Mouse (Mus musculus) right cerebral cortex, postnatal 14 days (tissue): ENCODE results near the gene Pitx2.

Source experiments
- DNase-seq: peaks from one replicate; pipeline ENCODE4 v3.0.0; 2022

Gene Pitx2

DNA sequence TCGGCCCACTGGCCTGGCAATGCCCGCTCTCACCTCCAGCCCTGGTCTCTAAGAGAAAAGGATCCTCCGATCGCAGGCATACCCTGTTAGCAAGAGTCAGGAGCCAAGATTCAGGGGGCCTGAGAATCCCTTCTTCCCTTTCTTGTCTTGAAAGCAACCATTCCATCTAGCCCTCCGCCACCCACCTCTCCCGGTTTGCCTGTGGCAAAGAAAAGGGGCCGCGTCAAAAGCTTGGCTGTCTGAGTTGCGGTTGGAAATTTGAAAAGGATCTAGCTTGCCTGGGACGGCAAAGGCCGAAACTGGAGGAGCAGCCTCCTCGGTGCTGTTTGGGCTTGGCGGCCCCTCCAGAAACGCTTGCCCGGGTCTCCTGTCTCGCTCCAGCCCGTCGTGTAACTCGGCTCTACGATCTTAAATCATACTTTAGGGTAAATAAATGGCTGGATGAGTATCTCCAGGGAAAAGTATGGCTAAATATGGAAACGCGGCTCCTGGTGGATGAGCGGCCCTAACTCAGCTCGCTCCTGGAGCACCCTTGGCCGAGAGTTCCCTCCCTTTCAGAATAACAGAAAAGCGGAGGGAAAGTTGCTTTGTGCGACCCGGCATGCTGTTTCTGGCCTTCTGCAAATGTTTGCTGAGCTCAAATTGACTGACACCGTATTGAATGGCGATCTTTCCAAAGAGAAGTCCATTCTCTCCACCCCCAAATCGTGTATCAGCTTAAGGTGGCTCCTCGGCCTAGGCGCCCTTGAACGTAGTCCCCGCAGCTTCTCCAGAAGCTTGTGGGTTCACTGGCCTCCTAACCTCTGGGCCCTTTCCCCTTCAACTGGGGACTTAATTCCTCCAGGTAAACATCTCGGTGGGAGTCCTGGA lies 3.4 kb downstream of the Pitx2 start:
- no peak for DNase-seq

DNA sequence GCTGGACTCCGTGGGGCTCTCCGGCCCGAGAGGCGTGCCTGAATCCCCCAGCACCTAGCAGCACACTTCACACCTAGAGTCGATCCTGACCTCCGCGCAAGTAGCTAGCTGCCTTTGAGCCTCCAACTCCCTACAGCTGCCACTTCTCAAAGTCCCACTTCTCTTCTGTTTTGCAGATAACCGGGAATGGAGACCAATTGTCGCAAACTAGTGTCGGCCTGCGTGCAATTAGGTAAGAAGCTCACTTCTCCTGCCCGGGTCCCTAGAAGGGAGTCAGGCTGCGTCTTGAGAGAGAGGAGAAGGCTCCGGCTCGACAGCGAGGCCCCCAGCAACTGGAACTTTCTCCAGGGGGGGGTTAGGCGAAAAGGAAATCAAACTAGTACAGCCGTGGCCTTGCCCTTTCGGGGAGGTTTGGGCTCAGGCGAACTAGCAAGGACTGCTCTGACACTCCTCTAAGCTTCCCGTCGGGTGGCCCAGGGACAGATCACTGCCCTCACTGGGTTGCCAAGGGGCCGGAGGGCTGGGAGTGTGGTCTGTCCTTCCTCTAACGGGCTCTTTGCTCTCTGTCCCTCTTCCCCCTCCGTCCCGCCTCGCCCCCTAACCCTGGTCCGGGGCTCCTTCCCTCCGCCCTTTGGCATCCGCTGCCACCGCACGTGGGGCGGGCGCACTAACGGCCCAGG lies 4.2 kb downstream of the Pitx2 start:
- no peak for DNase-seq

DNA sequence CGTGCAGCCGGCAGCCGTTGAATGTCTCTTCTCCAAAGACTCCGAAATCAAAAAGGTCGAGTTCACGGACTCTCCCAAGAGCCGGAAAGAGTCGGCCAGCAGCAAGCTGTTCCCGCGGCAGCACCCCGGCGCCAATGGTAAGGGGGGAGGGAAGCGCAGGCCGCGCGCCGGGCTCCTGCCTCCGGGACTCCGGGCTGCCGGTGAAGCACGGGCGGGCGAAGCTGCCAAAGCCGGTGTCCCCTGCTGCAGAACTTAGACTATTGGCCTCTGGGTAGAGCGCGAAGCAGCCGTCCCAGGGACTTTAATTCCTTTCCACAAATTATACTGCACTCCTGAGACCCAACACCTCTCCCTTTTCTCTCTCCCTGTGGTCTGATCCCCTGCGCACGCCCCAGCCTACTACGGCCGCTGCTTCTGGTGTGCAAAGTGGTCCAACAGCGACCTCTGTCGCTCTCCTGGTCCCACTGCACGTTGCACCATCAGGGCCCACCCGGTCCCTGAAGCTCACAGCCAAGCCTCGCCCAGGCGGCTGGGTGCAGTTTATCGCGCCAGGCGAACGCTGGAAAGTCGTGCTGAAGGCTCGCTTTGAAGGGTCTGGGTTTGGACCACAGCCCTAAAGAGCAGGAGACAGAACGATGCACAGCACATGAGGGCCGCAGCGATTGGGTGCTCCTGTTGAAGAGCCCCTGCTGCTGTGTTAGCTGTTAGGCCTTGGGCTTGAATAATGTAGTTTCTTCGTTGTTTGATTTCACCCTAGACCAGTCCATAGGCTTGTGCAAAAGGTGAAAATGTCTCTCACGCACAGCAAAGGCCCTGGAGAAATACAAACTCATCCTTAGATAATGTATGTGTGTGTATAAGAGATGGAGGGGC lies 5.0 kb downstream of the Pitx2 start:
- peak; percentile 68 for DNase-seq

DNA sequence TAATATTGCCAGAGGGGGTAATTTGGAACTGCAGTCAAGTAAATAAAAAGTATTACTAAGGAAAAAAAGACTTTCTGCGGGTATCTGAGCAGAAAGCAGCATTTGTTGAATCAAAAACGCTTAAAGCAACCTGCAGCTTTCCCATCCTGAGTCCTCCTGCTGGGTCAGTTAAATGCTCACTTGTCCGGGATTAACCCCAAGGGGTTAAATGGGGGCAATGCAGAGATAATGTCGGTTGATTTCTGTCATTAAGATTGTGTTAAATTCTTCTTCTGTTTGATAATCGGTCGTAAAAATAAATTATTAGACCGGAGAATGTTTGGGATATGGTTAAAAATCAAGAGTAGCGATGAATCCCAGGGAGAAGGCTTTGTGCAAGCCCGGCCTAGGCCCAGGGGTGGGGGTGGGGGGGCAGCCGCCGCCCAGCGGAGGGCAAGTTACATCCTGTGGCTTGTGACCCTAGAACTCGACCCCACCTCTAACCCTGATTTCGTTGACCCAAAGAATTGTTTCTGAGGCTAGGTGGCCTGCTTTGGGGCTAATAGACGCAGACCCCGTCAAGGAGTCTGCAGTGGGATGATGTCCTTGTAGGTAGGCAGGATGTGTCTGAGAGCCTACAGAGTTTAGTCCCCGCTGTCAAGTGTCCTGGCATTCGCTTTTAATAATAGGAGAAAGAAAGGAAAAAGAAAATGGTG lies 6.0 kb downstream of the Pitx2 start:
- no peak for DNase-seq

DNA sequence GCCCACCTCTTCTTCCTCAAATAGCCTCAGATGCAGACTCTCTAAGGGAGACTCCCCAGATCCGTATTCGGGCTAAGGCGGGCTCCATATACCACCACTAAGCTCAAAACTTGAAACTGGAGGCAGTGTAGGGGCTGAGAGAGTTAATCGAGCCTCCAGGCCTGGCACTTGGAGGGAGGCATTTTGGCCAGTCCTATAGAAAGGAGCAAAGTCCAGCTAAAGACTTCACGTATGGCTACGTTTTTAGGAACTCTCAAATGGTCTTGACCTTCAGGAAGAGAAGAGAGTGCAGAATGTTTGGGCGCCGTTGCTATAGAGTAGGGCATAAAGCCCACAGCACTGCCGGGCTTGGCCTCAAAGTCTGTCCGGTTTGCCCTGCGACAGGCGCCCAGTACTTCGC lies 7.1 kb downstream of the Pitx2 start:
- no peak for DNase-seq

DNA sequence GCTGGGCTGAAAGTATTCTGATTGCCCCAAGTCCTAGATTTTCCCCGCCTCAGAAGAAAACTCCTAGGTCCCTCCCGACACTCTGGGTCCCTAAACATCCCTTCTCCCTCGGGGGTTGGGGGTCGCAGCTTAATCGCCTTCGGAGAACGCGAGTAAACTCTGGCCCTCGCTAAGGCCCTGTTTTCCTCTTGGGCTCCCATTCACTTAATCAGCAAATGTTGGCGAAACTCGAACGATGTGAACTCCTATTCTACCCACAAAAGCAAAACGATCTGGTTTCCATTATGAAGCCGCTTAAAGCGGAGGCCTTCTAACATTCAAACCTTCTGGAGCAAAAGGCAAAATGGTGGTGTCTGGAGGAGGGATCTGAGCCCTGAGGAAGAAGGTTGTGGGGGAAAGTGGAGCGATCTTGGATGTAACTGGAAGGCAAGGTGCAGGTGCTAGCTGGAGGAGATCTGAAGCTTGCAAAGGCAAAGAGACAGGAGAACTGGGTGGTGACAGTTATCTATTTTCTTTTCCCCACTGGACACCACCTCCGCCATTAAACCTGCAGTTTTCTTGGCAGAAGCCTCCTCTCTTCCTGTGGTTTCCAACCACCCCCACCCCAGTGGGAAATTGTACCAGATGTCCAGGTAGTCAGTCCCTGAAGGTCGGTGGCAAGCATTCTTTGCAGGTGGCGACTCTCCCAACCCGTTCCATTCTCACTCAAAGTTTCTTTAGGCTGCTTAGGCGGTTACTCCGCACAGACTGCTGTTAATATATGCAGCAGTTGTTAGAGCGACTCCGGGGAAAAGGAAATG lies 7.8 kb downstream of the Pitx2 start:
- no peak for DNase-seq

DNA sequence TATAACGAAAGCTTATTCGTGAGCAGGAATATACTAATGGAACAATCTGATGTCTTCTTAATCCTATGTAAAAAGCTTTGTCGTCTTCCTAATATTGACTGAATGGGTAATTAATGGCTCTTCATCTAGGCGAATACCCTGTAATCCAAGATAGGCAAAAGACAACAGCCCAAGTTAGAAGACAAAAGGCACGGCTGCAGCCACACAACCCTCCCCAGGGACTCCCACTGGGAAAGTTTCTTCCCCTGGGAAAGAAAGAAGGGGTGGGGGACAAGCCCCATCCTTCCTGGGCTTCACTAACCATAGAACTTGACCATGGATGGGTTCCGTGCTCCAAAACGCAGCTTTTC lies 8.3 kb downstream of the Pitx2 start:
- no peak for DNase-seq

DNA sequence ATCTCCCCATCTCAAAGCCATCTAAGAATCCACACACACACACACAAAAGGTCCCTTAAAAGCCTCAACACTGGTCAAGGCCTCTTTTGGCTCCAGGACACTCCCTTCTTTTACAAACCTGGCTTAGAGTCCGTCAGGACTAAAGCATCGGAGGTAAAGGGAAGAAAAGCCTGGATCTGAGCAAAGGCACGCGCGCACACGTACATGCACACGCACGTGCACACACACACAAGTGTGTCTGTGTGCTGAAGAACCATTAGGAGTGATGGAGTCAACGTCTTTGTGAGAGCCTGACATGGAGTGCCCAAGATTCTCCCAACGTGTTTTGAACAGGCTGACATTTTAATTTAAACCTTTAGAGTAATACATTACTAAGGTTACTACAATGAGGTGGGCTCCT lies 8.7 kb downstream of the Pitx2 start:
- DNase-seq = no peak

DNA sequence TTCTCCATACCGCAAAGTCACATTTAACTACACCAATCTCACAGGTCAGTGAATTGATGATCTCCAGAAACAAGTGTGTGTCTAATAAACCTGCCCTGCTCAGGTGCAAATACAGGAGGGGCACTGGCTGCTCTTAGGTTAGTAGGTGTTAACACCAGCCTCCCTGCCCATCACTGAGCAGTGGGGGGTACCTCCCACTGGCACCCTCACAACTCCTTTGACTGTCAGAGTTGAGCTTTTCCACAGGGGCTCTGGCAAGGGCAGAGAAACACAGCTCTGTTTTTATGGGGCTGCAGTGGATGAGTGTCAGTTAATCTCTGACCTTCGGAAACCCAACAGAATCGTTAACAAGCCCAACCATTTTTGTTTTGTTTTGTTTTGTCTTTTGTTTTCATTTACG lies 9.6 kb downstream of the Pitx2 start:
- no peak for DNase-seq

DNA sequence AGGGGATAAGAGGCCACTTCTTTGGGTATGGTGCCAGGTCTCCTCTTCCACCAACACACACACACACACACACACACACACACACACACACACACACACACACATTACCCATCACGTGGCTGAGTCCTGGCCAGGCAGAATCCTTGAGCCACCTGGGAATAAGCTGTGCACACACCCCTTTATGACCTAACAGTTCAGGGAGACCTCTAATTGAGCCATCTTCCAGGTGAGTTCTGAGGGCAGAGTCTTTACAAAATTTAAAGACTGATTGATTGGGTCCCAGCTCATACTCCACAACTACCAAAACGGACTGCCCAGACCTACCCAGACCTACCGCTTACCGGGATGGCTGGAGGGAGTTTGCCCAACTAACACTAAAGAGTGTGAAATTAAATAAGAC lies 10.1 kb downstream of the Pitx2 start:
- no peak for DNase-seq

DNA sequence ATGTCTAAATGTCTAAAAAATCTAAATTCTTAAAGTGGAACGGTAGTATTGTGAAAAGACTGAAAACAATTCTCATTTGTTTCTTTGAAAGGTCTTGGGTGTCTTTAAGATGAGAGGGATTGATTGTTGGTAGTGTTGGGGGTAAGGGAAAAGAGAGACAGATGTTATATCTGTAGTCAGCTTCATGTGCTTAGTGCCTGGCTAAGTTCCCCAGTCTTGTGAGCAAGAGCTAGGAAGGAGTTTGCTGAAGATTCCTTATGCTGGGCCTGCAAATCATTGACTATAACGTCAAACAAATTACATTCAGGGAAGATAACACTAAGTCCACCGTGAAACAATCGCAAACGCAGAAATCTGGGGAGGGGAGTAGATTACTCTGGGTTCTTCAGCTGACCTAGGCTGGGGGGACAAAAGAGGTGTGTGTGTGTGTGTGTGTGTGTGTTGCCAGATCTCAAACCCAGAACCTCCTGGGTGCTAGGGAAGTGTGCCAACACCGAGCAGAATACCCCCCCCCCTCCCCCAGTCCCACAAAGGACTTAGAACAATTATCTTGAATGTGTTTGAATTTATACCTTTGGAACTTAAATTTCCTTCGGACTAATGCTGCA lies 12.5 kb downstream of the Pitx2 start:
- no peak for DNase-seq

DNA sequence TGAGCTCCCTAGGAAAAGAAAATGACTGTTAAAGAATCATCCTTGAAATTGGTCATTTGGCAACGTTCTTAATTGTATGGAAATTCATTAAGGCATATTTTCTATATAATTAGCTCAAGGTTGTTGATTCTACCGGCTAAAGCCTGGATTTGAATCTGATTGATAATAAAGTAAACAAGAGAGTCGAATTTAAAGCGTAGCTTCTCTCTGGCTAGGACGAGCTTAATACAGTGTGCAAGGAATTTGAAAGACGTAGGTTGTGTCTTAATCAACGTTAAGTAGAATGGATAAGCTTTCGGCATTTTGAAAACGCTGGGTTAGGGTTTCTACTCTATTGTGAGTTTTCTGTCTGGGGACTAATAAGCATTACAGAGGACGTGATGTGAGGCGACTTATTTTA lies 13.1 kb downstream of the Pitx2 start:
- DNase-seq = no peak

DNA sequence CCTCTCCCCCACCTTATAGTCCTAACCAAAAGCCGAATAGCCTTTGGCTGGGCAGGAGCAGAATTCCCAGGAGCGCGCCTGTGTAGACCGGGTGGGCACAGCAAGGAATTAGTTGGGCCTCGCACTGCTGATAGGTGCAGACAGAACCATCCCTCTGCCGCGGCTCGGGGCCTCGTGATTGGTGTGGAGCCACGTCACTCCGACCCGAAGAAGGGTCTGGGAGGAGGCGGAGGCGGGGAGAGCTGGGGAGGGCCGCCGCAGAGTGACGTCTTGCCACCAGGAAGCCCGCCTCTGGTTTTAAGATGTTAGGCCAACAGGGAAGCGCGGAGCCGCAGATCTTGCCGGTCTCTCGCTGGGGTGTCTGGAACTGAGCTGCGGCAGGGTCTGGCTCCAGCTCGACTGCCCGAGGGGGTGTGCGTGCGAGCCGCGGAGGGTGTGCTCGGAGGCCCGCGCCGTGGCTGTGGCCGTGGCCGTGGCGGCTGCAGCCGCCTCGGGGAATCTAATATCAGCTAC lies 14.0 kb downstream of the Pitx2 start:
- peak; percentile 39 for DNase-seq

DNA sequence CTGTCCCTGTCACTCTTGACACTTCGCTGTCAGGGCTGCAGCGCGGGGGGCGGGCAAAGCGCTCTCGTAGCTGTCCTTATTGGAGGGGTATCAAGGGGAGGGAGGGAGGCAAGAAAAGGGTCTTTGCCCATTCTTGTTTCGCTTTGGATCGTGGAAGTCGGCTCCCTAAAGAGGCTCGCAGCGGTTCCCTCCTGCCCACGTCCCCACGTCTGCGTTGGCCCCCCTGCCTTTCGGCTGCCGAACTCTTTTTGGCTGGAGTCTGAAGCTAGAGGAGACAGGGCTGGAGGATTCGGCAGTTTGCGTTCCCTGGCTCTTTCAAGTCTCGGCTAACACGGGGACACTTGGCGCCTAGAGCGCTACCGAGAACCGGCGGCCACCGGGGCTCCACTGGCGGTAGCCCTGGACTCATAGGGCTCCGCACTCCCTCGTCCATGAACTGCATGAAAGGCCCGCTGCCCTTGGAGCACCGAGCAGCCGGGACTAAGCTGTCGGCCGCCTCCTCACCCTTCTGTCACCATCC lies 14.5 kb downstream of the Pitx2 start:
- DNase-seq = no peak

DNA sequence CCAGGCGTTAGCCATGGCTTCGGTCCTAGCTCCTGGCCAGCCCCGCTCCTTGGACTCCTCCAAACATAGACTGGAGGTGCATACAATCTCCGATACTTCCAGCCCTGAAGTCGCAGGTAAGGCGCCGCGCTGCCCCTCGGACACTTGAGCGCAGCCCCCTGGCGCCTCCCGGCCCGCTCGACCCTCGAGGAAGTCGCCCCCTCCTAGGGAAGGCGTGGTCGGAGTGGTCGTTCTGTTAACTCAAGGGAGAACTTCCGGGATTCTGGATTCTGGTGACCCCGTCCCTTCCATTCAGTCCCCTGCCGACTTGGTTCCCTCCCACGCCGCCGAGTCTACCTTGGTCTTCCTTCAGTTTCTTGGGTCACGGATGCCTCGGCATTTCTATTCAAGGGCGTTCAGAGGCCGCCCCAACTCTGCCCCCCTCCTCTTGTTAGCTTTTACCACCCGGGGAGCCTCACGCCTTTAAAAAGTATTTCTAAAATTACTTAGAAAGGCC lies 15.0 kb downstream of the Pitx2 start:
- no peak for DNase-seq

DNA sequence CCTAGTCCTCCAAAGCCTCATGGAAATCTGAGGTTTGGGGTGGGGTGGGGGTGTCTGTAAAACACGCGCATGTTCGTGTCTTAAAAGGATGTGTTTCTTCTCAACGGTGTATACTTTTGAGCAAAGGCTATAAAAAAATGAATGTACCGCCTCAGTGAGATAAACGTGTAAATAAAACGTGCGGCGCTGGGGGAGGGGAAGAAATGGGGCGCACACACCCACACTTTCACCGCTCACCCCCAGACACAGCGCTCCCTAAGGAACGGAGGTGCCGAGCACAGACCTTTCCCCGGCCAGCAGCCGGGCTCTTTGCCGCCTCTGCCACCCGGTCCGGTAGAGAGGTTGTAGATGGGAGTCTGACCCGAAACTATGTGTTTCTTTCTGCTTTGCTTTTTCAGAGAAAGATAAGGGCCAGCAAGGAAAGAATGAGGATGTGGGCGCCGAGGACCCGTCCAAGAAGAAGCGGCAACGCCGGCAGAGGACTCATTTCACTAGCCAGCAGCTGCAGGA lies 15.6 kb downstream of the Pitx2 start:
- DNase-seq = no peak

DNA sequence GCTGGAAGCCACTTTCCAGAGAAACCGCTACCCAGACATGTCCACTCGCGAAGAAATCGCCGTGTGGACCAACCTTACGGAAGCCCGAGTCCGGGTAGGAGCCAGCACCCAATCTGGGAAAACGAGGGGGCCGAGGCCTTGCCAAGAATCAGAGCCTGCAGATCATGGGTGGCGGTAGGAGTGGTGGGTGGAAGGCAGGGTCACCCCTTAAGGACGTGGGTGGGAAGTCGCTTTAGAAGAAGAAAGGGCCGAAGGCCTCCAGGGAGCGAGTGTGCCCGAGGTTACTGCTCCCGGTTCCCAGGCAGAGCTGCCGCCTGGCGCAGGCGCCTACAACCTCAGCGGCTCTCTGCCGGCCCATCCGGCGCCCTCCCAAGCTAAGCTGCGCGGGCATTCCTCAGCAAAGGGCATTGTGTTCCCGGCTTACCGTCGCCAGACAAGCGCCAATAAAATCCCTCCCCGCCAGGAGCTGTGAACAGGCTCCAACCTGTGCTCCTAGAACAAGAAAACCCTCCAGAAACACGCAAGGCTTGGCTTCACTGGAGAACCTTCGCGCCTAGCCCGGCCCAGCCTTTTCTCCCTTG lies 16.2 kb downstream of the Pitx2 start:
- DNase-seq = no peak

DNA sequence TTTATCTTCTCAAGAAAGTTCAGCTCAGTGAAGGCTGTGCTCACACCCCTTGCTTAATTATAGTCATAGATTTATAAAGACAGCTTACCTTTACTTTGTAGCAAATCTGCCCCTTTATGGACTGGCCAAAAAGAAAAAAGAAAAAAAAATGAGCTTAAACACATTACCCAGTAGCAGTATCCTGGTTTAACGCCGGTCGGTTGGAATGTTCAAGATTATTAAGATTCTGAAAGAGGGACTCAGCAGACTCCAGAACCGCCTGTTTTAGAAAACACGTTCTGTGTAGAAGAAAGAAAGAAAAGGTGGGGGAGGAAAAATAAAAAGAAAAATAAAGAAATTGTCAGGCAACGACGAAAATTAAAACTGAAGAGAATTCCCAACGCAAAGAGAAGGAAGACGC lies 16.8 kb downstream of the Pitx2 start:
- DNase-seq = no peak

DNA sequence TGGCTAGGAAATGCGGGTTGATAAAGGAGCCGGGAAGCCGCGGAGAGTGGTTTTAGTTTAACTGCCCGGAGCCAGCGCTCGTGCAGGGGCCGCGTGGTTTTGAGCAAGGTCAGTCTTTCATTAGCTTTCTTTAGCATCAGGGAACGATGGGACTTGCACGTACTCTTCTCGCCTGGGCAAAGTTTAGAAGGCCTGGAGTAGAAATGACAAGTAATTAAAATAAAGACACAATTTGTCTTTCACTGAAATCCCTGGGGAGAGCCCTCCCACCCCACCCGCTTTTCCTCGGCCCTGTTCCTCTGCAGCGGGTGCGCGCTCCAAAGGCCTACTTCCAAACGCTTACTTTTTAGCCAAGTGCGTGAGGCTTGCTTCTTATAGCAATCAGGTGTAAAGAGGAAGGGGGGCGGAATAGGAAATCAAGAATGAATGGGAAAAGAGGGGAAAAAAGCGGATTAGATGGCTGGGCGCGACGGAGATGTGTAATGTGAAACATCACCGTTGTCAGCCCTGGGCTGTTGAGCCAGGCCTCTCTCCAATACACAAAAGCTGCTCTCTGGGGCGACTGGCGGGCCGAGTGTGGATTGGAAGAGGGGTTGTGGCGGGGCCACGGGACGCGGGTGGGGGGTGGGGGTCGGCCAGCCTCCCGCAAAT lies 17.4 kb downstream of the Pitx2 start:
- no peak for DNase-seq

DNA sequence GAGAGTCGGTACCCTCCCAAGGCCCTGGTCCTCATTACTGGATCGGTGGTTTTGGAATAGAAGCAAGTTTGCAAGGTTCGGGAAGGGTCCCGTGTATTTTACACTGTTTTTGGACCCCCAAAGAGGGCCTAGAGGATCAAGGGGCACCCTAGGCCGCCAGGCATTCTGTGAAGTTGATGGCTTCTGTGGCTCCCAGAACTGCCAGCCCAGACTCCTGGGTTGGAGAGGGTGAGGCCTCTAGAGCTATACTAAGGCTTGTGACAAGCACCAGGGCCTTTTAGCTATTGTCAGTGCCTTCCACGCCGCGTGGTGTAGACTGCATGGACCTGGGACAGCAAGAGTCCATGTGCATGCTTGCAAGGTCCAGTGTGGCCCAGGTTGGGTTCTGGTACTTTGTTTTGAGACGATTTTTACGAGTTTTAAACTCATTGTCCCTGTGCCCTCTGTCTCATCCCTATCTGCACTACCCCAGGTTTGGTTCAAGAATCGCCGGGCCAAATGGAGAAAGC lies 18.2 kb downstream of the Pitx2 start:
- DNase-seq = no peak
